Mouse (Mus musculus): ENCODE results near the gene Art5. TPM values are rescaled to one million over a fixed set of nuclear protein-coding genes. Genes with fewer than 3 reads are reported as not detected.
A peak's percentile ranks its signal among the peaks of the same experiment; 100 is the strongest.

The Art5 gene
- polyA plus RNA-seq, 1 experiment = 3.7 TPM

GRCm38 (mm10) chr7:102076714-102077296, 32.5 kb downstream of the Art5 start:
- DNase-seq = peak; percentile 45
- Histone ChIP-seq H3K27me3 (ENCODE audit: control insufficient read depth, insufficient read depth, low read length) (no peaks in the 10 kb centered on the region), H3K27ac (ENCODE audit: control insufficient read depth, insufficient read depth, low read length) (no peak overlapping the region), H3K4me3 (ENCODE audit: control insufficient read depth, insufficient read depth, low read length) (no peak overlapping the region), H3K4me1 (replicated peaks; ENCODE audit: control insufficient read depth, insufficient read depth, low read length) (no peaks in the 10 kb centered on the region), H3K36me3 (ENCODE audit: control insufficient read depth, insufficient read depth, low read length) (peaks cover 66% of the 10 kb centered on the region)
- no peak for TF ChIP-seq CTCF (IDR thresholded peaks at IDR 0.05; ENCODE audit: borderline replicate concordance, control insufficient read depth, extremely low read depth, insufficient read depth, low read length, poor library complexity)
- TF ChIP-seq POLR2A (IDR thresholded peaks at IDR 0.05; ENCODE audit: control insufficient read depth, extremely low read depth, insufficient read depth, low read length, poor library complexity) = no peak
- WGBS = 81% methylated on average over 6 of the region's 7 CpGs

- no peak for TF ChIP-seq POLR2A (IDR thresholded peaks at IDR 0.05; ENCODE audit: control insufficient read depth, extremely low read depth, insufficient read depth, low read length, poor library complexity)
- no peak for TF ChIP-seq CTCF (IDR thresholded peaks at IDR 0.05; ENCODE audit: borderline replicate concordance, control insufficient read depth, extremely low read depth, insufficient read depth, low read length, poor library complexity)
- H3K4me3 ChIP-seq (ENCODE audit: control insufficient read depth, insufficient read depth, low read length) = no peak overlapping the region
- H3K27me3 ChIP-seq (ENCODE audit: control insufficient read depth, insufficient read depth, low read length) = no peaks in the 10 kb centered on the region
- H3K27ac ChIP-seq (ENCODE audit: control insufficient read depth, insufficient read depth, low read length) = no peak overlapping the region
- H3K4me1 ChIP-seq (replicated peaks; ENCODE audit: control insufficient read depth, insufficient read depth, low read length) = peaks cover 4% of the 10 kb centered on the region
- DNase-seq = no peak
- no peaks in the 10 kb centered on the region for H3K36me3 ChIP-seq (ENCODE audit: control insufficient read depth, insufficient read depth, low read length)
- 66% methylated on average over 6 of the region's 6 CpGs for WGBS
Observed at GRCm38 (mm10) chr7:102066363-102066762, 42.9 kb downstream of the Art5 start.

- TF ChIP-seq POLR2A (IDR thresholded peaks at IDR 0.05; ENCODE audit: control insufficient read depth, extremely low read depth, insufficient read depth, low read length, poor library complexity) = peak; percentile 73
- TF ChIP-seq CTCF (IDR thresholded peaks at IDR 0.05; ENCODE audit: borderline replicate concordance, control insufficient read depth, extremely low read depth, insufficient read depth, low read length, poor library complexity) = no peak
- WGBS = under 1% methylated on average over 56 of the region's 56 CpGs
Observed at GRCm38 (mm10) chr7:102065046-102065891, 44.0 kb downstream of the Art5 start, which contains the start of the genes Rnf121, Xndc1 and Xntrpc. Rnf121 (minus strand) TSS chr7:102065469. Xndc1 (plus strand) TSS chr7:102065511. Xntrpc (plus strand) TSS chr7:102065713.

GRCm38 (mm10) chr7:102064655-102065045, 44.6 kb downstream of the Art5 start:
- H3K27ac ChIP-seq (ENCODE audit: control insufficient read depth, insufficient read depth, low read length) = peak overlapping the region; percentile 22; the same call in 1 of the 2 replicates

More at GRCm38 (mm10) chr7:102065046-102065891, 44.0 kb downstream of the Art5 start, which contains the start of the genes Rnf121, Xndc1 and Xntrpc:
- Histone ChIP-seq H3K4me3 (ENCODE audit: control insufficient read depth, insufficient read depth, low read length) (peak within 1 kb of the TSS; percentile 92), H3K36me3 (ENCODE audit: control insufficient read depth, insufficient read depth, low read length) (no peaks in the 10 kb centered on the region), H3K4me1 (replicated peaks; ENCODE audit: control insufficient read depth, insufficient read depth, low read length) (peaks cover 4% of the 10 kb centered on the region), H3K27me3 (ENCODE audit: control insufficient read depth, insufficient read depth, low read length) (no peaks in the 10 kb centered on the region), H3K27ac (ENCODE audit: control insufficient read depth, insufficient read depth, low read length) (peak within 1 kb of the TSS; percentile 53; the same call in 1 of the 2 replicates)
- peak; percentile 92 for DNase-seq

GRCm38 (mm10) chr7:102063891-102064290, 45.4 kb downstream of the Art5 start:
- 68% methylated on average over 9 of the region's 9 CpGs for WGBS
- no peak for TF ChIP-seq CTCF (IDR thresholded peaks at IDR 0.05; ENCODE audit: borderline replicate concordance, control insufficient read depth, extremely low read depth, insufficient read depth, low read length, poor library complexity)
- H3K36me3 ChIP-seq (ENCODE audit: control insufficient read depth, insufficient read depth, low read length) = no peaks in the 10 kb centered on the region
- H3K27me3 ChIP-seq (ENCODE audit: control insufficient read depth, insufficient read depth, low read length) = no peaks in the 10 kb centered on the region
- no peak overlapping the region for H3K4me3 ChIP-seq (ENCODE audit: control insufficient read depth, insufficient read depth, low read length)
- peaks cover 4% of the 10 kb centered on the region for H3K4me1 ChIP-seq (replicated peaks; ENCODE audit: control insufficient read depth, insufficient read depth, low read length)
- H3K27ac ChIP-seq (ENCODE audit: control insufficient read depth, insufficient read depth, low read length) = no peak overlapping the region
- DNase-seq = no peak

More at GRCm38 (mm10) chr7:102064655-102065045, 44.6 kb downstream of the Art5 start:
- H3K4me1 ChIP-seq (replicated peaks; ENCODE audit: control insufficient read depth, insufficient read depth, low read length) = peaks cover 4% of the 10 kb centered on the region
- H3K36me3 ChIP-seq (ENCODE audit: control insufficient read depth, insufficient read depth, low read length) = no peaks in the 10 kb centered on the region
- 1% methylated on average over 9 of the region's 9 CpGs for WGBS
- DNase-seq = no peak
- H3K4me3 ChIP-seq (ENCODE audit: control insufficient read depth, insufficient read depth, low read length) = peak overlapping the region; percentile 92
- no peak for TF ChIP-seq CTCF (IDR thresholded peaks at IDR 0.05; ENCODE audit: borderline replicate concordance, control insufficient read depth, extremely low read depth, insufficient read depth, low read length, poor library complexity)
- no peak for TF ChIP-seq POLR2A (IDR thresholded peaks at IDR 0.05; ENCODE audit: control insufficient read depth, extremely low read depth, insufficient read depth, low read length, poor library complexity)
- no peaks in the 10 kb centered on the region for H3K27me3 ChIP-seq (ENCODE audit: control insufficient read depth, insufficient read depth, low read length)

GRCm38 (mm10) chr7:102062203-102062602, 47.1 kb downstream of the Art5 start:
- Histone ChIP-seq H3K27me3 (ENCODE audit: control insufficient read depth, insufficient read depth, low read length) (no peaks in the 10 kb centered on the region), H3K4me3 (ENCODE audit: control insufficient read depth, insufficient read depth, low read length) (no peak overlapping the region), H3K36me3 (ENCODE audit: control insufficient read depth, insufficient read depth, low read length) (0 out of 2 replicates have a peak, but pooled peaks cover 4% of the 10 kb centered on the region), H3K27ac (ENCODE audit: control insufficient read depth, insufficient read depth, low read length) (no peak overlapping the region), H3K4me1 (replicated peaks; ENCODE audit: control insufficient read depth, insufficient read depth, low read length) (peaks cover 4% of the 10 kb centered on the region)
- 96% methylated on average over 1 of the region's 1 CpGs for WGBS
- no peak for DNase-seq
- no peak for TF ChIP-seq CTCF (IDR thresholded peaks at IDR 0.05; ENCODE audit: borderline replicate concordance, control insufficient read depth, extremely low read depth, insufficient read depth, low read length, poor library complexity)
- TF ChIP-seq POLR2A (IDR thresholded peaks at IDR 0.05; ENCODE audit: control insufficient read depth, extremely low read depth, insufficient read depth, low read length, poor library complexity) = no peak

Data from thymus, adult 2 months (tissue).